Mouse (Mus musculus) left cerebral cortex, adult 2 months (tissue): ENCODE measurements around the gene Gm20498. TPM values are rescaled to one million over a fixed set of nuclear protein-coding genes. Genes with fewer than 3 reads are reported as not detected.
"Not testable (repeated sequence)": the region's sequence is repeated elsewhere in the genome, so short reads cannot be mapped to it uniquely, and the experiment has no call there.

Source experiments
- DNase-seq, 2 experiments: peaks; one replicate each; pipeline ENCODE4 v3.0.0; 2021 to 2022; ENCODE audit warnings: low spot score in 2 of 2, mixed read lengths in 1 of 2; ENCODE audit errors: extremely low spot score in 1 of 2
- H3K27ac ChIP-seq: fragments of 200-600 bp; 2 replicates; pipeline ENCODE4 v1.8.1; 2022
- H3K4me3 ChIP-seq: fragments of 200-600 bp; 2 replicates; pipeline ENCODE4 v1.8.1; 2022
- CTCF ChIP-seq: fragments of 200-600 bp; IDR thresholded peaks from 2 replicates; pipeline ENCODE4 v1.8.1; 2022; ENCODE audit warnings: antibody characterized with exemption, mild to moderate bottlenecking, moderate library complexity
- intact Hi-C: fragments of 180-260 bp; cut with DNase I; formaldehyde crosslinking; loops from one replicate; pipeline ENCODE4 v1.15.1; 2025
- total RNA-seq, 2 experiments: library from RNA; stranded (reverse); gene quantifications; 2 replicates each; pipeline ENCODE4 v1.2.3; 2021

Gm20498 gene
- total RNA-seq, 2 experiments from 2014 or later = 40.1 to 45.6 TPM

DNA sequence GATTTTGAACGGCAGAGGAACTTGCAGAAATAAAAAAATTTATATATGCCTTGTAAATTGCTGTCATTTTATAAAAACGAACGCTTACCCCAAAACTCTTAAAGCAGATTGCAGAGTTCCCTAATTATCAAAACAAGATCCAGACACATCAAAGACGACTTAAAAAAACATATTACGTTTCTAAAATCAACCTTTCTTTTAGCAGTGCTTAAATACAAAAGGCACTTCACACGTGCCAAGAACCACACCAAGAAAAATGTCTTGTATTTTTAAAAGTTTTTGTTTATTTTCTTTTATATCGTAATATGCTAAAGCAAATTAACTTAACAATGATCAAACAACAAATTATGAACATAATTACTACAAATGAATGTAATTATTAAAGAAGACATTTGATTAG, 48.5 kb downstream of the Gm20498 start:
- no peak for TF ChIP-seq CTCF
- Histone ChIP-seq H3K27ac (peak overlapping the region; percentile 98), H3K4me3 (peak overlapping the region; percentile 62)
- intact Hi-C loops = loop anchor here (2.0 to 10.0 kb wide), 2 partner anchors 49 to 111 kb away; partner anchors contain the start of genes Gm20498, Med6 and Synj2bp
- no peak for DNase-seq

DNA sequence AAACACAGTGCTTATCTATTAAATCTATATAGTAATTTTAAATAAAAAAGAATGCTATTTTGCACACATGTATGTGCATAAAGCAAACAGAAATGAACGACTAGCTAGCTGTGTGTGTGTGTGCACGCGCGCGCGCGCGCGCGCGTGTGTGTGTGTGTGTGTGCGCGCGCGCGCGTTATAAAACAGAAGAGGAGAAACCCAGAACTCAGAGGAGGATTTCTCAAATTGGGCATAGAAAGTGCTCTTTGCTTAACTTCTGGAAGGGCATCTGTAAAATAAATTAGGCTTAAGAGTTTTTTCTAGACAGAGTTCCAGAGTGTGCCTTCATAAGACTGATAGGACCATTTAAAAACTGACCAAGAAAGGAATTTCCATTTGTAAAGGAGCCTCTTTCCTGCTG, 49.0 kb downstream of the Gm20498 start:
- Histone ChIP-seq H3K27ac (peak overlapping the region; percentile 98), H3K4me3 (peak overlapping the region; percentile 62)
- no peak for TF ChIP-seq CTCF
- intact Hi-C loops = loop anchor here (2.0 to 10.0 kb wide), 2 partner anchors 49 to 111 kb away; partner anchors contain the start of genes Gm20498, Med6 and Synj2bp
- DNase-seq = no peak

DNA sequence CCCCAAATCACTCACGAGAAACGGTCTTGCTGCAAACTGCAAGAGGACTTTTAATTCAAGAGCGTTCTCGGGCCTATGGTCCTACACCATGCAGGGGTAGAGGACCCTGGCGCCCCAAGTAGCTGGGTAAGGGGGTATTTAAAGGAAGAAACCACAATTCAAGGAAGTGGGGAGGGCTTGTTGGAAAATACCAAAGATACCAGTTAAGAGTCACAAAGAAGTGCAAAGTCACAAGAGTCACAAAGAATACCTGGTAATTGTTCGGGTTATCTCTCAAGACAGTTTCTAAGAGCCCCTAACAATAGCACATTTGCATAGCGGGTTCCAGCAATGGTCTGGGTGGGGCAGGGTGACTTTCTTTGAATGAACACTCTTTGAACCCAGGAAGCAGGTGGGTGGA, 73.7 kb downstream of the Gm20498 start:
- H3K27ac ChIP-seq, intact Hi-C loops, DNase-seq: not testable (repeated sequence)

DNA sequence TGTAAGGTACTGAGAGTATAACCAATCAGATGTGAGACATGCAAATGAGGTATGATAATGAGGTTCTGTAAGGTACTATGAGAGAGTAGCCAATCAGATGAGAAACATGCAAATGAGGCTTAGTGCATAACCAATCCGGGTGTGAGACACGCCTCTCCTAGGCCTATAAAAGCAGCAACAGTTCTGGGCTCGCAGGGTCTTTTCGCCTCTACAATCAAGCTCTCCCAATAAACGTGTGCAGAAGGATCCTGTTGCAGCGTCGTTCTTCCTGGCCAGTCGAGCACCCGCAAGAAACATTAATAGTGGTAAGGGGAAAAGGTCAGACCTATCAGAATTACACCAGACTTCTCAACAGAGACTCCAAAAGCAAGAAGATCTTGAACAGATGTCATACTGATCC, 93.7 kb downstream of the Gm20498 start:
- intact Hi-C loops, H3K4me3 ChIP-seq, H3K27ac ChIP-seq, DNase-seq: not testable (repeated sequence)

More for the DNA sequence above, 73.7 kb downstream of the Gm20498 start:
- not testable (repeated sequence) for H3K4me3 ChIP-seq

DNA sequence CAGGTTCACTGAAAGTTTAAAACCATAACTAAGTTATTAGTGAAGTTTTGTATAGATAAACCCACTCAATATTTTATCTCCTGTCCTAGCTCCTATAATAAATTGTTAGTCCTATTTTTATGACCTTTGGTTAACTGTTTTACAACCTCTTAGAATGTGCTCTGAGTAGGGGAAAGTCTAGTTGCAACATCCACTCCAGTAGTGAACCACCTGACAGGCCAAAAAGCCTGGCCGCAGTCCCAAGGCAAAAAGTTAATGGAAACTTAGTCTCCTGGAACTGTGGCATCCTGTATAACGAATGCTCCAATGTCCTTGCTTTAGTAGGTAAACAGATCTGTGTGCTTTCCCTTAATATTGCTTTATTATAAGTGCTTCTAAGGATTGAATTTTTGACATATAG, 97.9 kb downstream of the Gm20498 start:
- DNase-seq, H3K27ac ChIP-seq, H3K4me3 ChIP-seq, intact Hi-C loops: not testable (repeated sequence)

DNA sequence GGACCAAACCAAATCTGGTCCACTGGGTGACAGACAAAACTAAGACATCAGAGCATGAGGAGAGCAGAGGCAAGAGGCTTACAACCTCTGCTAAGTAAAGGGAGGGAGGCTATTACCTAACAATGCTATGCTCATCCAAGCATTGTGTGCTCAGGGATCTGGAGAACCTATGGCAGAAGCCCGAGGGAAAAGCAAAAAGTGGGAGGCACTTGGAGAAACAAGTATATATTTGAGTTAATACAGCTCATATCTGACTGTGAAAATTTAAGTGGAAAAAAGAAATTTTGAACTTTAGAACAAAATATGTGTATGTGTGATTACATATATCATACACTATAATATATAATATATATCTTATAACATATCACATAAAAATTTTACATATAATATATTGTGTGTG, 110.9 kb downstream of the Gm20498 start, which contains the start of gene Adam4:
Gene Adam4 (minus strand): TSS at position 101 of the 400 bp plus-strand sequence.
- intact Hi-C loops = no loop called here
- Histone ChIP-seq H3K4me3 (no peak within 1 kb of the TSS), H3K27ac (no peak within 1 kb of the TSS)
- no peak for DNase-seq
- TF ChIP-seq CTCF = no peak

DNA sequence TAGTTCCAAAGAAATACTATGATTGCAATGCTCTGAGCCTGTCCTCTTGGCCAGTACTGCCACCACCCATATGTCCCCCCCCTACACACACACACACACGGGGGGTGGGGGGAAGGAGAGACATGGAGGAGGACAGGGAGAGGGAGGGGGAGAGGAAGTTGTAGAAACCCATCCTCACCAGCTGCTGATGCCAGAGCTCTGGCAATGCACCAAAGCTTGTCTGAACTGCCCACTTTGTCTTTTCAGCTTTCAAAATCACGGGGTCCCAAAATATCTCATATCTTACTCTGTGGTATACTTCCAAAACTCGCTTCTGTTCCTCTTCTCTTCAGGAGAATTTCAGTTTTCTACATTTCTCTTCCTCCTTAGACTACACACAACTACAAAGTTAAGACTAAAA, 119.5 kb downstream of the Gm20498 start:
- Histone ChIP-seq H3K27ac (no peak overlapping the region), H3K4me3 (no peak overlapping the region)
- intact Hi-C loops = no loop called here
- TF ChIP-seq CTCF = no peak
- no peak for DNase-seq

DNA sequence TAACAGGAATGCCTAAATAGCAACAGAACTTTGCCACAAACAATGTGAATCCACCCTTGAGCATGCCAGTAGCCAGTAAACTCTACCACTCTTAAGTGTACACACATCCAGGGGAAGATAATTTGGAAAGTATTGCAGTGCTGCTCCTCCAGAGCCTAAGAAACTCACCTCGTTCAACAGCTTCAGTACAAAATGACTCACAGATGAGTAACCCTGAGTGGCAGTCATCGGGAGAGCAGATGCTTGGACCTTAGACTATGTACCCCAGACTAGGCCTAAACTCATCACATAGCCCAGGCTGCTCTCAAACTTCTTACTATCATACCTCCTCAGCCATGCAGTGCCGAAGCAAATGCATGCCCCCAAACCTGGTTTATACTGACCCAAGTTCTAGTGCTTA, 123.7 kb downstream of the Gm20498 start:
- intact Hi-C loops = no loop called here
- DNase-seq = no peak
- no peak overlapping the region for H3K27ac ChIP-seq
- no peak for TF ChIP-seq CTCF
- H3K4me3 ChIP-seq = no peak overlapping the region

DNA sequence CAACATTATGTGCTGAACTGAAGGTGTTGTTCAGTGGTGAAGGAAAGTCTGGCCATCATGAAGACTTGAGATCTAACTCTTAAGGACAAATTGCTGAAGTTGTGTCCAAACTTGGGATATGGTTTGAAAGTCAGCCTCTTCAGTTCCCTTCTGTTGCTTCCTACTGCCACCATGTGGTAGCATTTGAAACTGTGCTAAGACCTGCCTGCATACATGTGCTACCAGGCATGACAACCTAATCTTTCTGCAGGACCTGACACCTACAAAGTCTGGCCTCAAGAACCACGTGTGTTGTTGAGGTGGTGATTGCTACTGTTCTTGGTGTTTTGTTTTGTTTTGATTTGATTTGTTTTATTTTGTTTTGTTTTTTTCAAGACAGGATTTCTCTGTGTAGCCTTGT, 130.5 kb downstream of the Gm20498 start:
- no peak overlapping the region for H3K27ac ChIP-seq
- H3K4me3 ChIP-seq = no peak overlapping the region
- peak; percentile 69 to 73 for DNase-seq
- intact Hi-C loops = loop anchor here (1.0 kb wide), 2 partner anchors 203 to 420 kb away; no protein-coding TSS in a partner anchor
- peak; percentile 86 for TF ChIP-seq CTCF

DNA sequence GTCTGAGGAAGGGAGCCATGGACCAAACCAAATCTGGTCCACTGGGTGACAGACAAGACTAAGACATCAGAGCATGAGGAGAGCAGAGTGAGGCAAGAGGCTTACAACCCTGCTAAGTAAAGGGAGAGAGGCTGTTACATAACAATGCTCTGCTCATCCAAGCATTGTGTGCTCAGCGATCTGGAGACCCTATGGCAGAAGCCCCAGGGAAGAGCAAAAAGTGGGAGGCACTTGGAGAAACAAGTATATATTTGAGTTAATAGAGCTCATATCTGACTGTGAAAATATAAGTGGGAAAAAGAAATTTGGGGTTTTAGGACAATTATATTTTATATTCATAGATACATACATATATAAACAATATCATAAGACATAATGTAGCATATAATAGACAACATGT, 153.3 kb downstream of the Gm20498 start, which contains the start of gene Gm4787:
Gene Gm4787 (minus strand): TSS at position 101 of the 400 bp plus-strand sequence.
- H3K4me3 ChIP-seq, intact Hi-C loops, H3K27ac ChIP-seq, DNase-seq: not testable (repeated sequence)

DNA sequence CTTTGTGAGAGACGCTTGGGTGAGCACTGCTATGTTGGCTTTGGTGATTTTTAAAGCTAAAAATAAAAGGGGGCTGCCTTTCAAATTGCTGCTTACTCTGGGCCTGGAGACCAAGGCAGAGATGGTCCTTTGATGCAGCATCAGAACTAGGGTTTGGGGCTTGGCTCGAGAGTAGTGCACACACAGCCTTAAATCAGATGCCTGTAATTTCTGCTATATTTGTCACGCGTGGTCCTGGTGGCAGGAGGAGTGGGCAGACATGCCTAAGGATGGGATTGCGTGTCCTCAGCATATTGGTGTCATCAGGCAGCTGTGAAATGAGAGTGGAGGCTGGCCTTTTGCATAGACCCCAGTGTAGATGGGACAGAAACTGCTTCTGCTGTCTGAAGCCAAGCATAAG, 198.9 kb downstream of the Gm20498 start:
- peak overlapping the region; percentile 68 for H3K4me3 ChIP-seq
- intact Hi-C loops = loop anchor here (5.0 kb wide), 2 partner anchors 117 to 137 kb away; no protein-coding TSS in a partner anchor
- no peak for TF ChIP-seq CTCF
- DNase-seq = no peak
- H3K27ac ChIP-seq = no peak overlapping the region

DNA sequence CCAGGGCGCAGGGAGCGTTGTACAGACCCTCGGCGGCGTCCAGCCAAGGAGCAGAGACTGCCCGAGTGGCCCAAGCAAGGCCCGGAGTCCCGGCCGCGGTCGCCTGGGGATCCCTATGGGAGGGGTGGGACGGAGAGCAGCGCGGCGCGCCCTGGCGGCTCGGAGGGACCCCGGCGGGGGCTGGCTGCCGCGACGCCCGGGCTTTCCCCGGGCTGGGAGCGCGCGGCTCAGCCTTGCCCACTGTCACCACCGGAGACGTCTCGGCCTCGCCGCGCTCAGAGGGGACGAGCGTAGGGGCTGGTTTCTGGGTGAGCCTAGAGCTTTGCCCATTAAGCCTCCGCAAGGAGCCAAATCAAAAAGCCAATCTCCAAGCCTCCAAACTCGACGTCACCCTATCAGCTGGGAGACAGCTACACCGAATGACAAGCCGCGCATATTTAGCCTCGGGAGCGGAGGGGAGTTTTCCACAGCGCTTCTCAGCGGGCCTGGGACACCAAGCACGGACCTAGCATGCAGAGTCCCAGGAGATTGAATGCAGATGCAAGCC, 199.8 kb downstream of the Gm20498 start, which contains the start of gene Slc8a3:
Gene Slc8a3 (minus strand): TSS at position 306 of the 547 bp plus-strand sequence.
- peak within 1 kb of the TSS; percentile 88 for H3K27ac ChIP-seq
- peak; percentile 58 to 64 for DNase-seq
- TF ChIP-seq CTCF = no peak
- intact Hi-C loops = loop anchor here (5.0 kb wide), 2 partner anchors 116 to 136 kb away; no protein-coding TSS in a partner anchor
- peak within 1 kb of the TSS; percentile 68 for H3K4me3 ChIP-seq
